Mouse (Mus musculus): Measurements from ENCODE around the gene Sox13. TPM values are rescaled to one million over a fixed set of nuclear protein-coding genes. Genes with fewer than 3 reads are reported as not detected.

The Sox13 gene
- polyA plus RNA-seq, 1 experiment: 0.80 TPM

DNA sequence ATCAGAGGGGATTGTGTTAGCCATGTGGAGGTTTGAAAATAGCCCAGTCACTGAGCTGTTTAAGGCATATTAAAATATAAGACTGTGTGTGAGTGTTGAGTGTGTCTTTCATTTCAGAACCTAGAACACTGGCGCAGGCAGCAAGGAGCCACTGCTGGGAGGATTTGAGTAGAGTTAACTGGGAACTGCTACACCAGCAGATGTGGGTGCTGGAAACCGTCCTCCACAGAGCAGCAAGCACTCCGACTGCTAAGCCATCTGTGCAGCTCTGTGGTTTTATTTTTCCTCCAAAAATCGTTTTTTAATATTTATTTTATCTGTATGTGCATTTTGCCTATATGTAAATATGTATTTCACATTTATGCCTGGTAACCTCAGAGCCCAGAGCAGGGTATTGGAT is 29.5 kb downstream of the Sox13 start:
- H3K79me2 ChIP-seq (ENCODE audit: control insufficient read depth, insufficient read depth): no peaks in the 10 kb centered on the region
- H3K4me3 ChIP-seq: no peak overlapping the region
- no peak overlapping the region for H3K4me2 ChIP-seq (ENCODE audit: low read depth)
- H3ac ChIP-seq (ENCODE audit: control insufficient read depth, insufficient read length): no peak overlapping the region
- H3K36me3 ChIP-seq (ENCODE audit: control insufficient read depth, insufficient read depth): no peaks in the 10 kb centered on the region
- TF ChIP-seq TCF3 (IDR thresholded peaks at IDR 0.05; ENCODE audit: insufficient read length, low read depth) (no peak), MAX (IDR thresholded peaks at IDR 0.05; ENCODE audit: low read depth) (no peak), POLR2AphosphoS2 (IDR thresholded peaks at IDR 0.05; ENCODE audit: insufficient read length, low read depth) (no peak), MYOG (IDR thresholded peaks at IDR 0.05; ENCODE audit: control insufficient read depth in 1 of 3, insufficient read depth in 1 of 3, insufficient read length in 2 of 3, low read depth in 2 of 3) (no peak)
- peaks cover 18% of the 10 kb centered on the region for H3K27me3 ChIP-seq (ENCODE audit: control insufficient read depth, insufficient read depth, insufficient read length)

DNA sequence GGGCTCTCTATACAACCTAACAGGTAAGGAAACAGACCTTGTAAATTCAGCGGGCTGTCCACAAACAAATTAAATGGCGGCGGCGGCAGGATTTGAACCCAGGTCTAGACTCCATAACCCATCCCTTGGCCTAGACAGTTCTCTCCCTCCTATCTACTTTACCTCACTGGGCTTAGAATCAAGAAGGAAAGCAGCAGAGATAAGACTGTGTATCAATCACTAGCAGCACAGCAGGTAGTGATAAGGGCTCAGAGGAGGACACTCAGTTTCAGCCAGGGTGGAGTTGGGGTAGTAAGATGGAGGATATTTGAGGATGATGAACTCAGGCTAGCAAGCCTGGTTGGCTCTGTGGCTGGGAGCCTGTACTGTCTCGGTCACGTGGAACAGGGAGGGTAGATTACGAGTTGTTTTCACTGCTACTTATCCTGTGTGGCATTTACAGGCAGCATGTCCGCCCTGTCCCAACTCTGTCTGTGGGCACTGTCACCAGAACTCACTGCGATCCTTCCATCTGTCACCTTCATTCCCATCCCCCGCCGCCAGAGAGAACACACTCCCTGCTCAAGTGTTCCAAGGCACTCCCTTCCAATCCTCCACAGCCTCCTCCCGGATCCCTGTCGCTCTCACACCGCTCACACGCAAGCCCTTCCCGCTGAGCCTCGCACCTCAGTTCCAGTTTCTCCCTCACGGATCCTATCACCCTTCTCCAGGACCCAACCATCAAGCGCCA is 36.5 kb downstream of the Sox13 start:
- Histone ChIP-seq H3K36me3 (ENCODE audit: control insufficient read depth, insufficient read depth) (no peaks in the 10 kb centered on the region), H3K27me3 (ENCODE audit: control insufficient read depth, insufficient read depth, insufficient read length) (peaks cover 17% of the 10 kb centered on the region), H3K4me2 (ENCODE audit: low read depth) (no peak overlapping the region), H3ac (ENCODE audit: control insufficient read depth, insufficient read length) (no peak overlapping the region), H3K4me3 (no peak overlapping the region), H3K79me2 (ENCODE audit: control insufficient read depth, insufficient read depth) (no peaks in the 10 kb centered on the region)
- TF ChIP-seq MAX (IDR thresholded peaks at IDR 0.05; ENCODE audit: low read depth) (no peak), SRF (IDR thresholded peaks at IDR 0.05; ENCODE audit: control insufficient read depth, insufficient read length, low read depth) (no peak), CEBPB (IDR thresholded peaks at IDR 0.05; ENCODE audit: insufficient read depth, poor library complexity, severe bottlenecking) (no peak), POLR2AphosphoS2 (IDR thresholded peaks at IDR 0.05; ENCODE audit: insufficient read length, low read depth) (no peak), TCF3 (IDR thresholded peaks at IDR 0.05; ENCODE audit: insufficient read length, low read depth) (no peak), MYOD1 (IDR thresholded peaks at IDR 0.05; ENCODE audit: control insufficient read depth in 1 of 3, insufficient read length in 2 of 3, low read depth in 2 of 3) (no peak), MYOG (IDR thresholded peaks at IDR 0.05; ENCODE audit: control insufficient read depth in 1 of 3, insufficient read depth in 1 of 3, insufficient read length in 2 of 3, low read depth in 2 of 3) (no peak), POLR2A (IDR thresholded peaks at IDR 0.05; ENCODE audit: insufficient read length, low read depth) (no peak), E2F4 (IDR thresholded peaks at IDR 0.05; ENCODE audit: insufficient read depth) (no peak), REST (IDR thresholded peaks at IDR 0.05; ENCODE audit: insufficient read depth, insufficient read length) (no peak), USF1 (IDR thresholded peaks at IDR 0.05; ENCODE audit: low read depth) (no peak), TCF12 (IDR thresholded peaks at IDR 0.05; ENCODE audit: insufficient read depth, poor library complexity, severe bottlenecking) (no peak)

DNA sequence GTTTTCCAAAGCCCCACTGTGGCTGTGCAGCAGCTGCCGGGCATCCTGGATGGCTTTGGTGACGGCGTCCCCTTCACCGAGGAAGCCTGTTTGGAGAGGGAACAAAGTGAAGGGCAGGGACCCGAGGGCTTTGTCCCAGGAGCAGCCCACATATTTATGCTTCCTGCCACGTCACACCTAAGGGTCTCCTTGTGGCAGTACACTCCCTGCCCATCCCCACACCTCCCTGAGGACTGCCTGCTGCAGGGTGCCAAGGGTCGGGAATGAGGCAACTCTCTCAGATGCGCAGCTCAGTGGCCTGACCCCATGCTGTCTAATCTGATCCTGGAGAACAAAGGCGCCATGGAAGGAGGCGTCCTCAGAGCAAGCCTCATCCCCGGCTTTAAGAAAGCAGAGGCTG is 38.0 kb downstream of the Sox13 start:
- Histone ChIP-seq H3K27me3 (ENCODE audit: control insufficient read depth, insufficient read depth, insufficient read length) (peaks cover 8% of the 10 kb centered on the region), H3ac (ENCODE audit: control insufficient read depth, insufficient read length) (no peak overlapping the region), H3K79me2 (ENCODE audit: control insufficient read depth, insufficient read depth) (no peaks in the 10 kb centered on the region), H3K36me3 (ENCODE audit: control insufficient read depth, insufficient read depth) (no peaks in the 10 kb centered on the region), H3K4me3 (no peak overlapping the region), H3K4me2 (ENCODE audit: low read depth) (no peak overlapping the region)
- TF ChIP-seq MAX (IDR thresholded peaks at IDR 0.05; ENCODE audit: low read depth): no peak
- TF ChIP-seq CEBPB (IDR thresholded peaks at IDR 0.05; ENCODE audit: insufficient read depth, poor library complexity, severe bottlenecking): no peak
- TF ChIP-seq POLR2AphosphoS2 (IDR thresholded peaks at IDR 0.05; ENCODE audit: insufficient read length, low read depth): no peak
- no peak for TF ChIP-seq TCF3 (IDR thresholded peaks at IDR 0.05; ENCODE audit: insufficient read length, low read depth)
- TF ChIP-seq USF1 (IDR thresholded peaks at IDR 0.05; ENCODE audit: low read depth): no peak
- TF ChIP-seq MYOD1 (IDR thresholded peaks at IDR 0.05; ENCODE audit: control insufficient read depth in 1 of 3, insufficient read length in 2 of 3, low read depth in 2 of 3): no peak
- TF ChIP-seq E2F4 (IDR thresholded peaks at IDR 0.05; ENCODE audit: insufficient read depth): no peak
- TF ChIP-seq POLR2A (IDR thresholded peaks at IDR 0.05; ENCODE audit: insufficient read length, low read depth): no peak
- TF ChIP-seq REST (IDR thresholded peaks at IDR 0.05; ENCODE audit: insufficient read depth, insufficient read length): no peak
- TF ChIP-seq SRF (IDR thresholded peaks at IDR 0.05; ENCODE audit: control insufficient read depth, insufficient read length, low read depth): no peak
- TF ChIP-seq TCF12 (IDR thresholded peaks at IDR 0.05; ENCODE audit: insufficient read depth, poor library complexity, severe bottlenecking): no peak
- TF ChIP-seq MYOG (IDR thresholded peaks at IDR 0.05; ENCODE audit: control insufficient read depth in 1 of 3, insufficient read depth in 1 of 3, insufficient read length in 2 of 3, low read depth in 2 of 3): no peak

DNA sequence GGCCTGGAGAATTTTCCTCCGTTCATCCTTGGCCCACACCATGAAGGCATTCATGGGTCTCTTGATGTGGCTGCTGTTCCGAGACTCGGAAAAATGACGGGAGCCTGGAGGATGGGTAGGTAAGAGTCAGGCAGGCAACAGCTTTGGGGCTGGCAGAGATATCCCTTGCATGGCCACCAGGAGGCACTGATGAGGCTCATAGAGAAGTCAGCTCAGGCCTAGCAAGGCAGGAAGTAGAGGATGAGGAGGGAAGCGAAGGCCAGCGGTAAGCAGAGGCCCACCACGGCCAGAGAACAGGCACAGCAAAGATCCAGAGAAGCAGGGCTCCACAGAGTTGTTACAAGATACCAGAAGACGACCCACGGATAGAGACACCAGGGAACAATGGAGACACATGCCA is 38.7 kb downstream of the Sox13 start:
- no peaks in the 10 kb centered on the region for H3K36me3 ChIP-seq (ENCODE audit: control insufficient read depth, insufficient read depth)
- no peak overlapping the region for H3K4me3 ChIP-seq
- peaks cover 8% of the 10 kb centered on the region for H3K27me3 ChIP-seq (ENCODE audit: control insufficient read depth, insufficient read depth, insufficient read length)
- TF ChIP-seq TCF3 (IDR thresholded peaks at IDR 0.05; ENCODE audit: insufficient read length, low read depth): no peak
- no peaks in the 10 kb centered on the region for H3K79me2 ChIP-seq (ENCODE audit: control insufficient read depth, insufficient read depth)
- no peak overlapping the region for H3ac ChIP-seq (ENCODE audit: control insufficient read depth, insufficient read length)
- H3K4me2 ChIP-seq (ENCODE audit: low read depth): no peak overlapping the region

DNA sequence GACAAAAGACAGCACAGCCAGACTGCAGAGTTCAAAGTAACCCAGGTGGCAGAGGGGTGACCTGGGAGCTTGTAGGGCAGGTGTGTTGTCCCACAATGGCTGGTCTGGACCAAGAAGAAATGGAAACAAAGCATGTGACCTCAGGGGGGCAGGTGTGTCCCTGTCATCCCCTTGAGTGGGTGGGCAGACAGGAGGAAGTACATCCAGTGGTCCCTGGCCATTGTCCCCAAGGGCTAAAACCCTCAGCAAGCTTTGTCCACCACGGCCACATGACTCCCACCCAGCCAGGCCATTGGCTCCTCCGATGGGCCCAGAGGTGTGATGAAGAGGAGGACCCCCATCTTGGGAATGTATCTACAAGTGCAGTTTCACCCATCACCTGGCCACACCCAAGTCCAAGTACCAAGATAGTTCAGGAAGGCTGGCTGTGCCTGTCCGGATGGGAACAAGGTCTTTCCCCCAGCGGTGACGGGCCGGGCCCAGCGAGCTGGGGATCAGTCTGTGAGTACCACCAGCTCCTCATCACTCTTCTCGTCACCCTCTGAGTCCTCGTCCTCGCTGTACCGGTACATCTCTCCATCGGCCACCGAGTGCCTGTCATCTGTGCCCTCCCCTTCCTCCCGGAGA is 40.9 kb downstream of the Sox13 start:
- Histone ChIP-seq H3K4me3 (no peak overlapping the region), H3K4me2 (ENCODE audit: low read depth) (no peak overlapping the region), H3K79me2 (ENCODE audit: control insufficient read depth, insufficient read depth) (no peaks in the 10 kb centered on the region), H3ac (ENCODE audit: control insufficient read depth, insufficient read length) (no peak overlapping the region), H3K36me3 (ENCODE audit: control insufficient read depth, insufficient read depth) (no peaks in the 10 kb centered on the region), H3K27me3 (ENCODE audit: control insufficient read depth, insufficient read depth, insufficient read length) (peaks cover 7% of the 10 kb centered on the region)
- TF ChIP-seq POLR2A (IDR thresholded peaks at IDR 0.05; ENCODE audit: insufficient read length, low read depth) (no peak), E2F4 (IDR thresholded peaks at IDR 0.05; ENCODE audit: insufficient read depth) (no peak), REST (IDR thresholded peaks at IDR 0.05; ENCODE audit: insufficient read depth, insufficient read length) (no peak), CEBPB (IDR thresholded peaks at IDR 0.05; ENCODE audit: insufficient read depth, poor library complexity, severe bottlenecking) (no peak), MYOG (IDR thresholded peaks at IDR 0.05; ENCODE audit: control insufficient read depth in 1 of 3, insufficient read depth in 1 of 3, insufficient read length in 2 of 3, low read depth in 2 of 3) (no peak), TCF3 (IDR thresholded peaks at IDR 0.05; ENCODE audit: insufficient read length, low read depth) (no peak), USF1 (IDR thresholded peaks at IDR 0.05; ENCODE audit: low read depth) (no peak), MAX (IDR thresholded peaks at IDR 0.05; ENCODE audit: low read depth) (no peak), MYOD1 (IDR thresholded peaks at IDR 0.05; ENCODE audit: control insufficient read depth in 1 of 3, insufficient read length in 2 of 3, low read depth in 2 of 3) (no peak), SRF (IDR thresholded peaks at IDR 0.05; ENCODE audit: control insufficient read depth, insufficient read length, low read depth) (no peak), TCF12 (IDR thresholded peaks at IDR 0.05; ENCODE audit: insufficient read depth, poor library complexity, severe bottlenecking) (no peak), POLR2AphosphoS2 (IDR thresholded peaks at IDR 0.05; ENCODE audit: insufficient read length, low read depth) (no peak)
